Mouse (Mus musculus) E14TG2a.4 (cell line): Measurements from ENCODE around the gene Ptch1.

ENCODE experiments used
- CTCF ChIP-seq: conservative IDR thresholded peaks from 2 replicates; pipeline ENCODE4 v1.5.1; 2014; ENCODE audit warnings: low read length
- NANOG ChIP-seq: IDR thresholded peaks from 2 replicates; pipeline ENCODE4 v1.6.1; 2014; ENCODE audit warnings: borderline replicate concordance, low read length, mixed read lengths

GRCm38 (mm10) chr13:63534981-63535380 lies 38.4 kb downstream of the Ptch1 start:
- TF ChIP-seq CTCF (no peak), NANOG (no peak)
